Mouse (Mus musculus) lung, adult 10 weeks (tissue): ENCODE data around the gene Npepps. TPM values are rescaled to one million over a fixed set of nuclear protein-coding genes. Genes with fewer than 3 reads are reported as not detected.

Experiments used
- polyA plus RNA-seq: library from polyadenylated mRNA; stranded (reverse); fragments of 350-450 nt; fragmentation: Illumina TruSeq; extraction: RNeasy Lipid Tissue Mini Kit (QIAGEN cat#74804); gene quantifications from one replicate; pipeline ENCODE4 v1.2.3, GENCODE M21; 2014; ENCODE audit warnings: low read depth, low replicate concordance; ENCODE audit not compliant: insufficient read depth

The Npepps gene
- 19.3 TPM for polyA plus RNA-seq

GRCm38 (mm10) chr11:97280216-97280861 is at the start of gene Npepps:
Gene Npepps (minus strand): TSS chr11:97280638.

GRCm38 (mm10) chr11:97315504-97316503 is 35.4 kb upstream of the Npepps start, which contains the start of gene Mrpl45:
Gene Mrpl45 (plus strand): TSS chr11:97315716.

DNA sequence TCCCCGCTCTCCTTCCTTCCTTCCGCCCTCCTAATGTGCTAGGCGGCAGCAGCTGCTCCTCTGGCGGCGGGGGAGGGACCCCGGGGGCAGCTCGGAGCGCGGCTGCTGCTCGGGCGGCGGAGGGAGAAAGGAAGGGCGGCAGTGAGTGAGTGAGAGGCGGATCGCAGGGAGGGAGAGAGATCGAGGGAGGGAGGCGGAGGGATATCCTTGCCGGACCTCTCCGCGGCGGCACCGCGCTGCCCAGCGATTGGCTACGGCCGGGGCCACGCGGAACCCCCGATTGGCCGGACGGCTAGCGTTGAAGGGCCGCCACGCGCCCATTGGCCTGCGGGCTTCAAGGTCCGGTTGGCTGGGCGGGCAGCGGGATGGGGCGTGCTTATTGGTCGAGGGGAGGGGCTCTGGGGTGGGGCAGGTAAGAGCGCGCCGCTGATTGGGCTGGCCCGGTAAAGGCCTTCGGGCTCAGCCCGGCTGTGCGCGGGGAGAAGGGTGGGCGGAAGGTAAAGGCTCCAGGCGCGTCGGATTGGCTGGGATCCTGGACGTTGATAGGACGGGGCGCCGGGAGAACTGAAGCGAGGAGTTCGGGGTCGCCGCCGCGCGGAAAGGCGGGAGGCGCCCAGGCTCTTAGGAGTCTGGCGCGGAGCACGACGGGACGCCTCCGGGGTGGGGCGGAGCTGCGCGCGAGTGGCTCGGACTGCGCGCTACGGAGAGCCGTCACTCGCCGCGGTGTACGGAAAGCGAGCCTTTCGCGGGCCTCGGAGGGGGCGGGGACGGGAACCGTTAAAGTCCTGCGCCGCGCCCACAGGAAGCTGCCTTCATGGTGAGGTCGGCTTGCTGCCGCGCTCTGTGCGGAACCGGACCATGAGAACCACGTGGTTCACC is 92.4 kb downstream of the Npepps start, which contains the start of gene Kpnb1:
Gene Kpnb1, minus strand, starts transcription at position 118 of the 879 bp plus-strand sequence.

Other genes starting within 250 kb of the Npepps start
- 4.8 TPM for gene Lrrc46, start 239.2 kb downstream of the Npepps start, polyA plus RNA-seq
- 40.3 TPM for gene Mrpl10, start 239.1 kb downstream of the Npepps start, polyA plus RNA-seq
- gene Osbpl7, start 230.0 kb downstream of the Npepps start, polyA plus RNA-seq = 5.0 TPM
- gene Tbx21, start 165.3 kb downstream of the Npepps start, polyA plus RNA-seq = 1.2 TPM
- 20.8 TPM for gene Tbkbp1, start 129.1 kb downstream of the Npepps start, polyA plus RNA-seq
- 32.2 TPM for gene Kpnb1, start 92.8 kb downstream of the Npepps start, polyA plus RNA-seq
- gene Mrpl45, start 35.1 kb upstream of the Npepps start, polyA plus RNA-seq = 11.5 TPM
- 0.22 TPM for gene Gpr179, start 71.4 kb upstream of the Npepps start, polyA plus RNA-seq
- 5.8 TPM for gene Socs7, start 81.9 kb upstream of the Npepps start, polyA plus RNA-seq
- gene Arhgap23, start 134.9 kb upstream of the Npepps start, polyA plus RNA-seq = 23.8 TPM
- not detected for gene 4933428G20Rik, start 219.7 kb upstream of the Npepps start, polyA plus RNA-seq